Mouse (Mus musculus) megakaryocyte, embryonic 14.5 days (primary cell): Measurements from ENCODE around the gene Prr18.

Source experiments
- FLI1 ChIP-seq: IDR thresholded peaks from 2 replicates; pipeline ENCODE4 v1.6.1; 2012; ENCODE audit warnings: low read length, inconsistent platforms, mixed read lengths
- GATA1 ChIP-seq: IDR thresholded peaks from 3 replicates; pipeline ENCODE4 v1.6.1; 2012; ENCODE audit warnings: mixed read lengths, low read length, inconsistent platforms, borderline replicate concordance

DNA sequence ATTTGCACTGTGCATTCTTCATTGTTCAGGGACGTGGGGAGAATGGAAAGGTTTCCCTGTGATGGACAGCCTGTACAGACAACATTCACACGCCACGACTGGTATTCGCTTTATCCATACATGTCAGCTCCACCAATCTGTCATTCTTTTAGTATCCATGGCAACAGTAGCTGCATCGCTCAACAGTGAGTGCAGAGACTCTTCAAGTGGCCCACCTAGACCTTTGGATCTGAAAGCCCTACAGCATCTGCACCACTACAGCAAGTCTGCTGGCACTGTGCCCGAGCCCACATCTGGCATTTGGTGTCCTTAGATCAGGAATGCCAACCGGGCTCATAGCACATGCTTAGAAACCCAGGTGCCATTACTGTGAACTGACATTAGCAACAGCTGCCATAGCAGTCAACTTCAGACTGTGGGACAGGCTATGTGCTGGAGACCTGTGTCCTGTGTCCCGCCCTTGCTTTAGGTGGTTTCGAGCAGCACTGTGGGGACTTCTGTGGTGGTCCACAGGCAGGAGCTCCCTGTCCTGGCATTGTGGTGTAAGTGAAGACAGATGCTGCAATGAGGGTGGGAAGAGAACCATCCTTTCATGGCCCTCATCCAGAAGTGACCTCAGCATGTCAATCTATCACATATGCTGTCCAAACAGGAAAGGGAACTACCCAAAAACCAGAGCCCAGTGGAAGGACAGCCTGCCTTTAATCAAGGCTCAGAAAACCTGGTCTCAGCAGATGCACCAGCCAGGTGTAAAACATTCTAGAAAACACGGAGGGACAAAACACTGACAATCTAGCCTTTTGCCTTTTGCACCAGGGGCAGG, 24.2 kb downstream of the Prr18 start:
- no peak for TF ChIP-seq GATA1
- TF ChIP-seq FLI1, result no peak
